Mouse (Mus musculus): ENCODE results near the gene Csnk1g1. TPM values are rescaled to one million over a fixed set of nuclear protein-coding genes. Genes with fewer than 3 reads are reported as not detected.

The Csnk1g1 gene
- polyA plus RNA-seq, 1 experiment from 2014 or later: 3.1 TPM

DNA sequence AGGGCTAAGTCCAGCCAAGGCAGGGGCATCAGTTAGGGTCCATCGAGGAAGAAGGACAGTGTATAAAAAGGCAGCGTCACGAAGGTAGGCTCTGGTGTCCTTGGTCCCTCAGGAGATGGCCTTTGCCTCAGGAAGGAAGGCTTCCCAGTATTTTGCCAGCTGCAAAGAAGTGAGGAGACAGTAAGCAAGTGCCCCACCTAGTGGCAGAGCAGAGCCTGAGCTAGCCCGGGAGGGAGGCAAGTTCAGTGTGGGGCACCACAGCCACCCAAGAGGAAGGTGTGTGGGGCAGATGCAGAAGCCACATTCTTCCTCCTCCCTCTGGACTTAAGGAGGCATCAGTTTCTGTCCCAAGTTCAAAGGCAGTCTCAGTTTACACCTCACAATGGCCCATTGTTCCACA is 179.7 kb downstream of the Csnk1g1 start:
- WGBS (ENCODE audit: insufficient replicate concordance): 52% methylated on average over 4 of the region's 4 CpGs
- ATAC-seq (ENCODE audit: insufficient read depth): 0 out of 2 replicates have a peak, but pooled peaks have one; percentile 32

DNA sequence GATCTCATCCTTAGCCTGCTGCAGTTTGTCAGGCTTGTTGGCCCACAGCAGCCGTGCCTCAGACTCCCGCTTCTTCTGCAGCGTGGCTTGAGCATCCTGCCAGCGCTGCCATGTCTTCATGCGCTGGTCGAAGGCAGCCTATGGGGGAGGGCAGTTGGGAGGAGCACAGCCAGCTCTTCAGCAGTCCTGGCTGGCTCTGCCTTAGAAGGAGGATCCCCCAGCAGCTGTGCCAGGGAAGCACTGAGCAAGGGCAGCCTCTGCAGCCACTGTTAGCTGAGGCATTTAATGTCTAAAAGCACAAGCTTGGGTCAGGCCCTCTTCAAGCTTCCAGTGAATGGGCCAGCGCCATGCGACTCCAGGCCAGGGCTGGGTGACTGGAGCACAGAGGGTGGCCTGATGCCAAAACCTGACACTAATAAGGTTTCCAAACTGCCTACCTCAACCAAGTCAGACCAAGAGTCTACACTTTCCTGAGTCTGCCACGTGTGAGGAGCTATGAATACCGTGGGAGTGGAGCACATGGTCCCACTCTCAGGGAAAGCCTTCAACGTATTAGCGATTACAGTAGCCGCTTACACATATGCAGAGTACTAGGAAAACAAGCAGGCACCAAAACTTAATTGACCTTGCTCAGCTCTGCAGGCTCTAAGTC is 182.0 kb downstream of the Csnk1g1 start:
- Histone ChIP-seq H3K9ac (no peak overlapping the region), H3K9me3 (replicated peaks) (no peaks in the 10 kb centered on the region), H3K27ac (replicated peaks) (no peak overlapping the region), H3K27me3 (no peaks in the 10 kb centered on the region), H3K4me1 (replicated peaks) (peaks cover 14% of the 10 kb centered on the region), H3K4me3 (replicated peaks) (no peak overlapping the region), H3K36me3 (replicated peaks) (peaks cover 98% of the 10 kb centered on the region), H3K4me2 (no peak overlapping the region)
- ATAC-seq (ENCODE audit: insufficient read depth): no peak
- WGBS (ENCODE audit: insufficient replicate concordance): 90% methylated on average over 13 of the region's 13 CpGs

More for the DNA sequence above, 179.7 kb downstream of the Csnk1g1 start:
- Histone ChIP-seq H3K27ac (replicated peaks) (0 out of 2 replicates have a peak overlapping the region, but pooled peaks have one; percentile 3), H3K4me3 (replicated peaks) (no peak overlapping the region), H3K27me3 (no peaks in the 10 kb centered on the region), H3K36me3 (replicated peaks) (peaks cover 77% of the 10 kb centered on the region), H3K9ac (no peak overlapping the region), H3K9me3 (replicated peaks) (no peaks in the 10 kb centered on the region), H3K4me1 (replicated peaks) (peaks cover 14% of the 10 kb centered on the region), H3K4me2 (no peak overlapping the region)

DNA sequence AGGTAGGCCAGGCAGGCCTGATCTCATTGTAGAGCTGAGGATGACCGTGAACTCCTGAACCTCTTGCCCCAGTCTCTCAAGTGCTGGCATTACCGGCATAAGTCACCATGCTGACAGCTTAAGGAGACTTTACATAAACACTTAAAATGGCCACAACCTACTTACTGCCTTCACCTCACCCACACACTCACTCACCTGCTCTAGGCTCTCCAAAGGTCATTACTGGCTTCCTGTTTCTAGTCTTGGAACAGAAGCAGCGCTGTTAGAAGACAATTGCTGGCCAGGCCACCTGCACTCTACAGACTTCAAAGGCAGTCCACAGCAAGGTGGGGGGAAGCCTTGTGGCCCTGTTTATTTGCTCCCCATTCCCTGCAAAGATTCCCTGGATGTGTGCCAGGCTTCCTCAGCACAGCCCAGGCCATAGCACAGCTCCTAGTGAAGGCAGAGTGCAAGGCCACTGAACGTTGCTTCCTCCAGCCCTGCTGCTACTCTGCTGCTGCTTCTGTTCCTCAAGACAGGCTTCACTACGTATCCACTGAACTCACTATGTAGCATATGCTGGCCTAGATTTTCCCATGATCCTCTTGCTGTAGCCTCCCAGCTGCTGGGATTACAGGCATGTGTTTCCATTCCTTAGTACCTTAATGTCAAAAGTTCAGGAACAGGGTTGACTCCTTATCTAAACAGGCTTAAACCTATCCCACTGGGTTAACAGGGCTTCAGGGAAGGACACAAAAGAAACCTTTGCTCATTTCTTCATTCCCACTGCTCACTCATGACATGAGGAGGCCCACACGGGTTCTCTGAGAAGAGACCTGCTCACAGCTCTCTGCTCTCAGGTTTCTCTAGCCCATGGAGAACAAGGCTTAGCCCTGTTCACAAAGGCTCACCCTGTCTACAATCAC is 182.9 kb downstream of the Csnk1g1 start:
- no peak for ATAC-seq (ENCODE audit: insufficient read depth)
- Histone ChIP-seq H3K4me3 (replicated peaks) (no peak overlapping the region), H3K27me3 (no peaks in the 10 kb centered on the region), H3K4me2 (no peak overlapping the region), H3K9ac (no peak overlapping the region), H3K9me3 (replicated peaks) (no peaks in the 10 kb centered on the region), H3K4me1 (replicated peaks) (peaks cover 14% of the 10 kb centered on the region), H3K36me3 (replicated peaks) (peaks cover 99% of the 10 kb centered on the region), H3K27ac (replicated peaks) (peak overlapping the region; percentile 26; the same call in 1 of the 2 replicates)
- WGBS (ENCODE audit: insufficient replicate concordance): 79% methylated on average over 6 of the region's 6 CpGs

DNA sequence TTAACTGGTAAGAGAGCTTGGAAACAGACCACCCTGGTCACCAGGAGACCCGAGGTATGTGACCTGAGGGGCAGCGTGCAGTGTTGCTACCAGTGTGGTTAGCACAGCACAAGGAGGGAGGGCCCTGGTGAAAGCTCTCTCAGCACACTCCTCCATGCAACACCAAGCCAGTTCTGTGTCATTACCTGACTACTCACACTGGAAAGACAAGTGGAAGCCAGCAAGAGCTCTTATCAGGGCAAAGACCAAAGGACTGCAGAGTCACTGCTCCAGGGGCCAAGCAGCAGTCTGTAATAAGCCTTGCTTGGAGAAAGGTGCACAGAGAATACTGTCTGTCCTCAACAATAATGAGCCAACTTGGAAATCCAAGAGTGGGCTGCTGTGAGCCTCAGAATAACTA is 183.9 kb downstream of the Csnk1g1 start:
- no peak for ATAC-seq (ENCODE audit: insufficient read depth)
- WGBS (ENCODE audit: insufficient replicate concordance): 78% methylated on average over 2 of the region's 2 CpGs
- 0 out of 2 replicates have a peak overlapping the region, but pooled peaks have one; percentile 14 for H3K27ac ChIP-seq (replicated peaks)
- no peaks in the 10 kb centered on the region for H3K9me3 ChIP-seq (replicated peaks)
- no peak overlapping the region for H3K9ac ChIP-seq
- no peak overlapping the region for H3K4me3 ChIP-seq (replicated peaks)
- H3K27me3 ChIP-seq: no peaks in the 10 kb centered on the region
- no peak overlapping the region for H3K4me2 ChIP-seq
- H3K36me3 ChIP-seq (replicated peaks): peaks cover 99% of the 10 kb centered on the region
- H3K4me1 ChIP-seq (replicated peaks): peaks cover 14% of the 10 kb centered on the region

Other genes starting within 250 kb of the Csnk1g1 start
- 48.8 and 51.7 TPM in 2 replicates for gene Oaz2, start 240.9 kb upstream of the Csnk1g1 start, polyA plus RNA-seq (2015; fragmentation: Nextera tagmentation; extraction: Ambion mirVana)
- gene Zfp609, start 81.4 kb upstream of the Csnk1g1 start, polyA plus RNA-seq (2015; fragmentation: Nextera tagmentation; extraction: Ambion mirVana): 1.6 and 2.0 TPM in 2 replicates
- 77.9 and 88.8 TPM in 2 replicates for gene Pclaf, start 18.7 kb upstream of the Csnk1g1 start, polyA plus RNA-seq (2015; fragmentation: Nextera tagmentation; extraction: Ambion mirVana)
- 10.0 and 10.9 TPM in 2 replicates for gene Trip4, start 130 bp upstream of the Csnk1g1 start, polyA plus RNA-seq (2015; fragmentation: Nextera tagmentation; extraction: Ambion mirVana)
- gene Ppib, start 151.3 kb downstream of the Csnk1g1 start, polyA plus RNA-seq (2015; fragmentation: Nextera tagmentation; extraction: Ambion mirVana): 384 and 391 TPM in 2 replicates
- gene Snx22, start 160.8 kb downstream of the Csnk1g1 start, polyA plus RNA-seq (2015; fragmentation: Nextera tagmentation; extraction: Ambion mirVana): 34.9 and 36.4 TPM in 2 replicates
- gene Snx1, start 217.7 kb downstream of the Csnk1g1 start, polyA plus RNA-seq (2015; fragmentation: Nextera tagmentation; extraction: Ambion mirVana): 62.7 and 64.8 TPM in 2 replicates
- gene Ciao2a, start 217.7 kb downstream of the Csnk1g1 start, polyA plus RNA-seq (2015; fragmentation: Nextera tagmentation; extraction: Ambion mirVana): 117 and 132 TPM in 2 replicates
- gene Dapk2, start 249.3 kb downstream of the Csnk1g1 start, polyA plus RNA-seq (2015; fragmentation: Nextera tagmentation; extraction: Ambion mirVana): 31.9 and 33.9 TPM in 2 replicates